In genomic region chr17:16092952-16093351, GRCm38 (mm10) we compare ENCODE assay signal across 34 mouse cellular contexts.
"Had no signal": no experiment of that assay in that cellular context is flagged by ENCODE, and none has a peak within 500 bp of the region (broad histone marks: within the 10 kb centered on the region; RNA-seq: fewer than 3 reads in every experiment).

No protein-coding gene starts in this region.

- ATAC-seq: hindbrain, embryonic 16.5 days; hindbrain, postnatal 0 days; inflammation-experienced regulatory T-cells, adult 6 months; intestine, embryonic 15.5 days; intestine, embryonic 16.5 days; intestine, postnatal 0 days had no signal

- H3K4me3 ChIP-seq: heart, embryonic 10.5 days; heart, embryonic 12.5 days; heart, embryonic 13.5 days; heart, embryonic 15.5 days; hindbrain, embryonic 10.5 days; hindbrain, embryonic 12.5 days; hindbrain, embryonic 13.5 days; hindbrain, embryonic 15.5 days; intestine, embryonic 15.5 days; kidney, embryonic 15.5 days; layer of hippocampus, adult 2 months had no signal

- H3K9me3 ChIP-seq: heart, embryonic 10.5 days; heart, embryonic 12.5 days; heart, embryonic 13.5 days; heart, embryonic 15.5 days; hindbrain, embryonic 10.5 days; hindbrain, embryonic 12.5 days; hindbrain, embryonic 13.5 days; hindbrain, embryonic 15.5 days; intestine, embryonic 15.5 days; kidney, embryonic 15.5 days had no signal

- DNase-seq: heart, postnatal 10 days; heart, postnatal 14 days; heart, postnatal 36 days; heart, postnatal 4 days; kidney, adult 11 months; kidney, adult 18-20 months; kidney, adult 2 months; kidney, adult 8-10 months; kidney, adult 9 months; kidney, postnatal 10 days; kidney, postnatal 14 days; kidney, postnatal 25 days; kidney, postnatal 36 days; kidney, postnatal 4 days; layer of hippocampus, adult 9-11 months; layer of hippocampus, postnatal 36 days had no signal

- H3K27ac ChIP-seq: heart, embryonic 10.5 days; heart, embryonic 13.5 days; heart, embryonic 15.5 days; hindbrain, embryonic 10.5 days; hindbrain, embryonic 12.5 days; hindbrain, embryonic 13.5 days; hindbrain, embryonic 14.5 days; hindbrain, embryonic 15.5 days; hindbrain, postnatal 0 days; intestine, embryonic 15.5 days; kidney, embryonic 15.5 days; kidney, postnatal 0 days; layer of hippocampus, adult 2 months had no signal

- H3K4me2 ChIP-seq: heart, embryonic 12.5 days; heart, embryonic 13.5 days; heart, embryonic 15.5 days; hindbrain, embryonic 12.5 days; hindbrain, embryonic 13.5 days; hindbrain, embryonic 14.5 days; hindbrain, embryonic 15.5 days; intestine, embryonic 15.5 days; kidney, embryonic 15.5 days had no signal

- H3K36me3 ChIP-seq: heart, embryonic 10.5 days; heart, embryonic 12.5 days; heart, embryonic 13.5 days; heart, embryonic 15.5 days; hindbrain, embryonic 10.5 days; hindbrain, embryonic 12.5 days; hindbrain, embryonic 13.5 days; hindbrain, embryonic 15.5 days; intestine, embryonic 15.5 days; kidney, embryonic 15.5 days had no signal

- H3K4me1 ChIP-seq: heart, embryonic 10.5 days; heart, embryonic 12.5 days; heart, embryonic 13.5 days; heart, embryonic 15.5 days; hindbrain, embryonic 12.5 days; hindbrain, embryonic 13.5 days; intestine, embryonic 15.5 days; kidney, embryonic 15.5 days had no signal

- H3K9ac ChIP-seq: heart, embryonic 12.5 days; heart, embryonic 13.5 days; heart, embryonic 15.5 days; hindbrain, embryonic 12.5 days; hindbrain, embryonic 13.5 days; hindbrain, embryonic 14.5 days; hindbrain, embryonic 15.5 days; intestine, embryonic 15.5 days; kidney, embryonic 15.5 days had no signal

- H3K27me3 ChIP-seq: heart, embryonic 12.5 days; heart, embryonic 13.5 days; heart, embryonic 15.5 days; hindbrain, embryonic 12.5 days; hindbrain, embryonic 13.5 days; hindbrain, embryonic 15.5 days; intestine, embryonic 15.5 days; kidney, embryonic 15.5 days had no signal
